ENCODE assay signal across 19 mouse cellular contexts in genomic region chr5:118717456-118717855, GRCm38 (mm10).
A peak's percentile ranks its signal among the peaks of the same experiment; 100 is the strongest.
DNase-seq lines count a peak whose midpoint lies in the region; ATAC-seq and TF ChIP-seq lines count a peak whose summit lies in the region.
"Had no signal": no experiment of that assay in that cellular context is flagged by ENCODE, and none has a peak within 500 bp of the region (broad histone marks: within the 10 kb centered on the region; RNA-seq: fewer than 3 reads in every experiment).

No protein-coding gene starts in this region.

- intact Hi-C loops in gastrocnemius, adult 2 months (cut with DNase I) = no loop called here

- H3K4me3 ChIP-seq in gastrocnemius, adult 2 months = no peak overlapping the region
- H3K4me3 ChIP-seq in midbrain, postnatal 0 days (ENCODE audit: low read depth, low read length) = no peak overlapping the region
- no peak overlapping the region for H3K4me3 ChIP-seq in midbrain, embryonic 14.5 days (replicated peaks; ENCODE audit: low read depth, low read length)
- H3K4me3 ChIP-seq: embryonic facial prominence, embryonic 12.5 days; forebrain, embryonic 12.5 days; hindbrain, embryonic 10.5 days; hindbrain, embryonic 15.5 days had no signal

- peaks cover 10% of the 10 kb centered on the region; the same call in 1 of the 2 replicates for H3K36me3 ChIP-seq in midbrain, postnatal 0 days (ENCODE audit: insufficient read depth, low read length)
- H3K36me3 ChIP-seq in midbrain, embryonic 14.5 days (ENCODE audit: control insufficient read depth, insufficient read depth, low read length) = peaks cover 6% of the 10 kb centered on the region

- WGBS in midbrain, postnatal 0 days = 75% methylated on average over 10 of the region's 10 CpGs
- WGBS in midbrain, embryonic 14.5 days = 77% methylated on average over 10 of the region's 10 CpGs

- no peak for TF ChIP-seq CTCF in gastrocnemius, adult 2 months (IDR thresholded peaks at IDR 0.05)
- TF ChIP-seq CTCF in midbrain, postnatal 0 days (IDR thresholded peaks at IDR 0.05) = peak; percentile 22

- ATAC-seq in midbrain, postnatal 0 days (ENCODE audit: low FRiP score) = no peak
- no peak for ATAC-seq in midbrain, embryonic 14.5 days (ENCODE audit: low FRiP score, low TSS enrichment)

- no peaks in the 10 kb centered on the region for H3K9me3 ChIP-seq in midbrain, postnatal 0 days (ENCODE audit: low read length)
- no peaks in the 10 kb centered on the region for H3K9me3 ChIP-seq in midbrain, embryonic 14.5 days (ENCODE audit: control insufficient read depth, low read length)
- H3K9me3 ChIP-seq: embryonic facial prominence, embryonic 12.5 days; forebrain, embryonic 12.5 days; heart, embryonic 10.5 days; hindbrain, embryonic 10.5 days; hindbrain, embryonic 15.5 days had no signal

- no peak overlapping the region for H3K9ac ChIP-seq in midbrain, postnatal 0 days (replicated peaks; ENCODE audit: low read length, poor library complexity, severe bottlenecking)
- no peak overlapping the region for H3K9ac ChIP-seq in midbrain, embryonic 14.5 days (replicated peaks; ENCODE audit: low read length)
- H3K9ac ChIP-seq: embryonic facial prominence, embryonic 12.5 days; forebrain, embryonic 12.5 days; hindbrain, embryonic 15.5 days had no signal

- H3K27ac ChIP-seq in gastrocnemius, adult 2 months = peak overlapping the region; percentile 28; the same call in 1 of the 2 replicates
- no peak overlapping the region for H3K27ac ChIP-seq in midbrain, postnatal 0 days (ENCODE audit: low read depth, low read length)
- H3K27ac ChIP-seq in midbrain, embryonic 14.5 days (replicated peaks; ENCODE audit: low read depth, low read length) = no peak overlapping the region
- H3K27ac ChIP-seq: hindbrain, embryonic 10.5 days; hindbrain, embryonic 15.5 days had no signal

- peaks cover 6% of the 10 kb centered on the region; the same call in 1 of the 2 replicates for H3K4me1 ChIP-seq in midbrain, postnatal 0 days (ENCODE audit: insufficient read depth, low read length)
- peaks cover 17% of the 10 kb centered on the region for H3K4me1 ChIP-seq in midbrain, embryonic 14.5 days (ENCODE audit: control insufficient read depth, insufficient read depth, low read length)

- no peaks in the 10 kb centered on the region for H3K27me3 ChIP-seq in midbrain, postnatal 0 days (ENCODE audit: insufficient read depth, low read length)
- H3K27me3 ChIP-seq in midbrain, embryonic 14.5 days (ENCODE audit: control insufficient read depth, insufficient read depth, low read length) = no peaks in the 10 kb centered on the region
- H3K27me3 ChIP-seq: embryonic facial prominence, embryonic 12.5 days; forebrain, embryonic 12.5 days; hindbrain, embryonic 15.5 days had no signal

- DNase-seq in gastrocnemius, adult 2 months = no peak
- DNase-seq in gastrocnemius, adult 8-10 months (ENCODE audit: low spot score in 2 of 2) = no peak
- peak; percentile 22 to 60 for DNase-seq in lung, adult 18-20 months
- DNase-seq in lung, postnatal 4 days = no peak
- DNase-seq in midbrain, postnatal 0 days (ENCODE audit: low spot score) = no peak
- no peak for DNase-seq in midbrain, embryonic 14.5 days
- DNase-seq in fibroblast of lung, adult 2 months (ENCODE audit: low read depth) = peak; percentile 50
- DNase-seq: adrenal gland, postnatal 10 days; cerebellum, adult 11-12 months; cerebellum, adult 9-10 months; cerebellum, postnatal 25 days; gastrocnemius, postnatal 10 days; heart, adult 18-20 months; heart, postnatal 14 days had no signal

- no peak overlapping the region for H3K4me2 ChIP-seq in midbrain, postnatal 0 days (ENCODE audit: low read depth, low read length, poor library complexity, severe bottlenecking)
- H3K4me2 ChIP-seq in midbrain, embryonic 14.5 days (ENCODE audit: low read length) = no peak overlapping the region
- H3K4me2 ChIP-seq: embryonic facial prominence, embryonic 12.5 days; forebrain, embryonic 12.5 days; hindbrain, embryonic 15.5 days had no signal

Comparison
In these comparisons a context has a peak if more than half of its experiments do, and no peak if none do; other contexts are left out.
1. DNase-seq: peak in lung, adult 18-20 months (2 of 2) and fibroblast of lung, adult 2 months (single experiment); none in gastrocnemius, adult 2 months (single experiment), gastrocnemius, adult 8-10 months (0 of 2), lung, postnatal 4 days (0 of 2), midbrain, postnatal 0 days (single experiment) and midbrain, embryonic 14.5 days (single experiment).